Mouse (Mus musculus) ES-Bruce4 (cell line): ENCODE measurements around the gene Myt1.

Source experiments
- EP300 ChIP-seq: IDR thresholded peaks from 2 replicates; pipeline ENCODE4 v1.6.1; 2011; ENCODE audit warnings: low read depth, low read length; ENCODE audit not compliant: insufficient read depth
- POLR2A ChIP-seq: IDR thresholded peaks from one replicate; pipeline ENCODE4 v1.8.1; 2011; ENCODE audit warnings: low read length; ENCODE audit not compliant: insufficient read depth

DNA sequence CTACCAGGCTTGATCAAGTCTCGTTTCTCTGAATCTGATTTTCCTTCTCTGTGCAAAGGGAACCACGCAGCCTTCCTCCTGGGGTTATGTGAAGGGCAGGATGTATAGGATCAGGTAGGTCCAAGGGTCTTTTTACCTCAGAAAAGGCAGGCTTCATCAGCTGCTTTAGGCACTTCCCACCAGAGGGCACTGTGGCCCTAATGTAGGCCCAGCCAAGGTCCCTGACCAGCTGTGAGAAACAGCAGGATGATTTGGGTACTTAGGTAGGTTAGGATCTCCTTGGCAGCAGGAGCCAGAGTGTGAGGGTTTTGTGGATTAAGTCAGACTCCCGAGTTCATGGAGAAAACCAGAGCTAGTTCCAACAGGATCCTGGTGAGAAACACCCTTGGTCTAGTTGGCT lies 40.9 kb upstream of the Myt1 start:
- TF ChIP-seq POLR2A (no peak), EP300 (no peak)
